22 mouse cellular contexts compared by ENCODE assay signal in genomic region chr15:94205309-94205893, GRCm38 (mm10).
DNase-seq lines count a peak whose midpoint lies in the region; ATAC-seq and TF ChIP-seq lines count a peak whose summit lies in the region.
"Had no signal": no experiment of that assay in that cellular context is flagged by ENCODE, and none has a peak within 500 bp of the region (broad histone marks: within the 10 kb centered on the region; RNA-seq: fewer than 3 reads in every experiment).

No protein-coding gene starts in this region.

- no peak overlapping the region for H3K27ac ChIP-seq in lung, embryonic 14.5 days (ENCODE audit: low read depth)
- H3K27ac ChIP-seq in CH12.LX (ENCODE audit: insufficient read depth, low read depth), result no peak overlapping the region
- H3K27ac ChIP-seq in embryonic facial prominence, embryonic 14.5 days (replicated peaks; ENCODE audit: low read depth, low read length), result no peak overlapping the region
- no peak overlapping the region for H3K27ac ChIP-seq in intestine, postnatal 0 days (ENCODE audit: low read depth, low read length)
- H3K27ac ChIP-seq: forebrain, embryonic 13.5 days; hindbrain, embryonic 14.5 days; limb, embryonic 13.5 days; liver, embryonic 14.5 days; neural tube, embryonic 15.5 days had no signal

- TF ChIP-seq EP300 in CH12.LX (IDR thresholded peaks at IDR 0.05; ENCODE audit: low read length), result no peak

- no peak for TF ChIP-seq CTCF in lung, embryonic 14.5 days (IDR thresholded peaks at IDR 0.05; ENCODE audit: low read depth)
- TF ChIP-seq CTCF in CH12.LX (conservative IDR thresholded peaks at IDR 0.05 in 1 of 2, IDR thresholded peaks at IDR 0.05 in 1 of 2; ENCODE audit: low read depth in 2 of 2, low read length in 2 of 2), result no peak
- TF ChIP-seq CTCF in intestine, postnatal 0 days (IDR thresholded peaks at IDR 0.05; ENCODE audit: low read depth), result no peak

- no peak overlapping the region for H3K4me3 ChIP-seq in lung, embryonic 14.5 days (ENCODE audit: low read depth, low read length)
- H3K4me3 ChIP-seq in CH12.LX (replicated peaks in 1 of 3; ENCODE audit: low read depth in 2 of 3, low read length in 2 of 3, poor library complexity in 1 of 3), result no peak overlapping the region
- H3K4me3 ChIP-seq in embryonic facial prominence, embryonic 14.5 days (ENCODE audit: low read depth, low read length), result no peak overlapping the region
- H3K4me3 ChIP-seq in intestine, postnatal 0 days (ENCODE audit: low read depth, low read length), result no peak overlapping the region
- H3K4me3 ChIP-seq: forebrain, embryonic 13.5 days; limb, embryonic 13.5 days; megakaryocyte, embryonic 14.5 days; neural tube, embryonic 15.5 days had no signal

- H3K27me3 ChIP-seq in lung, embryonic 14.5 days (ENCODE audit: insufficient read depth, low read length), result no peaks in the 10 kb centered on the region
- no peaks in the 10 kb centered on the region for H3K27me3 ChIP-seq in CH12.LX (replicated peaks)
- H3K27me3 ChIP-seq in embryonic facial prominence, embryonic 14.5 days (replicated peaks; ENCODE audit: control insufficient read depth, insufficient read depth, low read length), result no peaks in the 10 kb centered on the region
- no peaks in the 10 kb centered on the region for H3K27me3 ChIP-seq in intestine, postnatal 0 days (replicated peaks; ENCODE audit: control insufficient read depth, insufficient read depth, low read length)
- H3K27me3 ChIP-seq: forebrain, embryonic 13.5 days; limb, embryonic 13.5 days; megakaryocyte, embryonic 14.5 days; neural tube, embryonic 15.5 days; Patski had no signal

- in situ Hi-C loops in CH12.LX (cut with MboI; ENCODE audit: low pct_ligation_motif_present, low pct_unique_long_range_greater_than_20kb, low sequenced_read_pairs), result loop anchor here (25.0 kb wide), 2 partner anchors 468 to 618 kb away; partner anchors contain the start of gene Prickle1

- no peaks in the 10 kb centered on the region for H3K4me1 ChIP-seq in lung, embryonic 14.5 days (ENCODE audit: insufficient read depth)
- H3K4me1 ChIP-seq in CH12.LX (ENCODE audit: control insufficient read depth in 1 of 2, insufficient read depth in 2 of 2), result peaks cover 4 to 9% of the 10 kb centered on the region in 2 experiments; a peak in 3 of 4 replicates
- peaks cover 5% of the 10 kb centered on the region; the same call in 1 of the 2 replicates for H3K4me1 ChIP-seq in embryonic facial prominence, embryonic 14.5 days (ENCODE audit: control insufficient read depth, insufficient read depth, low read length)
- no peaks in the 10 kb centered on the region for H3K4me1 ChIP-seq in intestine, postnatal 0 days (replicated peaks; ENCODE audit: control insufficient read depth, insufficient read depth, low read length)
- H3K4me1 ChIP-seq: forebrain, embryonic 13.5 days; megakaryocyte, embryonic 14.5 days; neural tube, embryonic 15.5 days had no signal

- ATAC-seq in lung, embryonic 14.5 days (ENCODE audit: insufficient read depth), result peak; percentile 79
- ATAC-seq in embryonic facial prominence, embryonic 14.5 days (ENCODE audit: low read depth), result no peak
- no peak for ATAC-seq in intestine, postnatal 0 days
- ATAC-seq: forebrain, embryonic 13.5 days; Patski had no signal

- H3K9me3 ChIP-seq in lung, embryonic 14.5 days (ENCODE audit: low read depth, low read length), result no peaks in the 10 kb centered on the region
- peaks cover 7% of the 10 kb centered on the region for H3K9me3 ChIP-seq in CH12.LX (replicated peaks; ENCODE audit: low read length)
- no peaks in the 10 kb centered on the region for H3K9me3 ChIP-seq in embryonic facial prominence, embryonic 14.5 days (ENCODE audit: control insufficient read depth, low read length)
- no peaks in the 10 kb centered on the region for H3K9me3 ChIP-seq in intestine, postnatal 0 days (ENCODE audit: control insufficient read depth)
- H3K9me3 ChIP-seq: forebrain, embryonic 13.5 days; limb, embryonic 13.5 days; neural tube, embryonic 15.5 days had no signal

- peak; percentile 35 for DNase-seq in embryo, embryonic 10 days (ENCODE audit: low spot score)
- DNase-seq in embryo, embryonic 9.5 days (ENCODE audit: extremely low spot score), result no peak
- peak; percentile 69 for DNase-seq in lung, embryonic 14.5 days
- no peak for DNase-seq in lung, postnatal 36 days
- DNase-seq in CH12.LX (ENCODE audit: extremely low read depth), result peak; percentile 52
- DNase-seq in embryonic facial prominence, embryonic 14.5 days (ENCODE audit: low spot score), result peak; percentile 64
- no peak for DNase-seq in urinary bladder, adult 2 months (ENCODE audit: low spot score)
- DNase-seq: adrenal gland, adult 8-10 months; cerebellum, adult 9-10 months; heart, adult 18-20 months; heart, postnatal 36 days; midbrain, embryonic 14.5 days; right cerebral cortex, postnatal 14 days; thymus, postnatal 25 days had no signal

- H3K4me2 ChIP-seq in lung, embryonic 14.5 days, result no peak overlapping the region
- H3K4me2 ChIP-seq in CH12.LX (ENCODE audit: insufficient read depth, low read depth, poor library complexity, severe bottlenecking), result peak overlapping the region; percentile 67
- no peak overlapping the region for H3K4me2 ChIP-seq in embryonic facial prominence, embryonic 14.5 days (ENCODE audit: low read depth, low read length)
- H3K4me2 ChIP-seq in intestine, postnatal 0 days (replicated peaks; ENCODE audit: low read depth), result no peak overlapping the region
- H3K4me2 ChIP-seq: forebrain, embryonic 13.5 days; hindbrain, embryonic 14.5 days; limb, embryonic 13.5 days; neural tube, embryonic 15.5 days had no signal

- no peak overlapping the region for H3K9ac ChIP-seq in lung, embryonic 14.5 days
- no peak overlapping the region for H3K9ac ChIP-seq in CH12.LX (ENCODE audit: insufficient read depth, low read depth)
- no peak overlapping the region for H3K9ac ChIP-seq in embryonic facial prominence, embryonic 14.5 days (ENCODE audit: low read depth, low read length)
- H3K9ac ChIP-seq in intestine, postnatal 0 days (ENCODE audit: low read depth, low read length), result no peak overlapping the region
- H3K9ac ChIP-seq: forebrain, embryonic 13.5 days; hindbrain, embryonic 14.5 days; limb, embryonic 13.5 days; liver, embryonic 14.5 days; neural tube, embryonic 15.5 days had no signal

- WGBS in lung, embryonic 14.5 days, result 41% methylated on average over 11 of the region's 11 CpGs
- 29% methylated on average over 11 of the region's 11 CpGs for WGBS in embryonic facial prominence, embryonic 14.5 days
- WGBS in intestine, postnatal 0 days, result 72% methylated on average over 11 of the region's 11 CpGs

- dilution Hi-C loops in CH12.LX (cut with MboI; ENCODE audit: extremely low pct_ligation_motif_present, extremely low pct_unique_long_range_greater_than_20kb, low sequenced_read_pairs), result no loop called here

- H3K79me2 ChIP-seq in CH12.LX (replicated peaks; ENCODE audit: control insufficient read depth, extremely low read depth, insufficient read depth, poor library complexity, severe bottlenecking), result no peaks in the 10 kb centered on the region

- H3K36me3 ChIP-seq in lung, embryonic 14.5 days (ENCODE audit: insufficient read depth), result no peaks in the 10 kb centered on the region
- H3K36me3 ChIP-seq in CH12.LX (replicated peaks in 1 of 2; ENCODE audit: control insufficient read depth in 1 of 2, insufficient read depth in 1 of 2, low read length in 1 of 2), result no peaks in the 10 kb centered on the region
- no peaks in the 10 kb centered on the region for H3K36me3 ChIP-seq in embryonic facial prominence, embryonic 14.5 days (ENCODE audit: control insufficient read depth, insufficient read depth, low read length)
- no peaks in the 10 kb centered on the region for H3K36me3 ChIP-seq in intestine, postnatal 0 days (ENCODE audit: control insufficient read depth, insufficient read depth)
- H3K36me3 ChIP-seq: limb, embryonic 13.5 days; neural tube, embryonic 15.5 days had no signal

- TF ChIP-seq RAD21 in CH12.LX (IDR thresholded peaks at IDR 0.05; ENCODE audit: low read depth, low read length), result no peak

- no peak for TF ChIP-seq POLR2A in CH12.LX (IDR thresholded peaks at IDR 0.05; ENCODE audit: low read depth, low read length)

TF ChIP-seq in CH12.LX, 34 proteins besides CTCF, POLR2A, EP300 and RAD21:
- no peak for TF ChIP-seq NELFE (IDR thresholded peaks at IDR 0.05; ENCODE audit: low read depth, low read length)
- TF ChIP-seq TBP (conservative IDR thresholded peaks at IDR 0.05; ENCODE audit: low read depth, low read length), result no peak
- no peak for TF ChIP-seq JUN (IDR thresholded peaks at IDR 0.05; ENCODE audit: insufficient read depth, low read depth, low read length)
- TF ChIP-seq TCF12 (IDR thresholded peaks at IDR 0.05; ENCODE audit: low read depth, low read length), result 0 out of 2 replicates have a peak, but pooled peaks have one; percentile 35
- peak; percentile 82 for TF ChIP-seq ZNF384 (IDR thresholded peaks at IDR 0.05; ENCODE audit: low read depth, low read length)
- TF ChIP-seq IRF4 (IDR thresholded peaks at IDR 0.05; ENCODE audit: low read depth, low read length), result 0 out of 2 replicates have a peak, but pooled peaks have one; percentile 26
- TF ChIP-seq JUND (conservative IDR thresholded peaks at IDR 0.05; ENCODE audit: low read depth, low read length), result no peak
- no peak for TF ChIP-seq HCFC1 (IDR thresholded peaks at IDR 0.05; ENCODE audit: low read depth, low read length)
- TF ChIP-seq UBTF (IDR thresholded peaks at IDR 0.05; ENCODE audit: low read depth, low read length), result no peak
- TF ChIP-seq MAX (IDR thresholded peaks at IDR 0.05; ENCODE audit: low read length), result no peak
- no peak for TF ChIP-seq RCOR1 (conservative IDR thresholded peaks at IDR 0.05; ENCODE audit: low read depth, low read length)
- peak; percentile 71 for TF ChIP-seq BHLHE40 (IDR thresholded peaks at IDR 0.05; ENCODE audit: low read depth, low read length)
- TF ChIP-seq MYC (IDR thresholded peaks at IDR 0.05; ENCODE audit: low read depth, low read length), result no peak
- TF ChIP-seq ETS1 (conservative IDR thresholded peaks at IDR 0.05; ENCODE audit: low read depth, low read length), result peak; percentile 64; the same call in 1 of the 2 replicates
- peak; percentile 46; the same call in 1 of the 2 replicates for TF ChIP-seq ELF1 (IDR thresholded peaks at IDR 0.05; ENCODE audit: low read depth, low read length)
- TF ChIP-seq USF1 (IDR thresholded peaks at IDR 0.05; ENCODE audit: low read depth, low read length), result no peak

Comparison
In these comparisons a context has a peak if more than half of its experiments do, and no peak if none do; other contexts are left out.
1. DNase-seq: peak in embryo, embryonic 10 days (single experiment), lung, embryonic 14.5 days (single experiment), CH12.LX (single experiment) and embryonic facial prominence, embryonic 14.5 days (single experiment); none in embryo, embryonic 9.5 days (single experiment), lung, postnatal 36 days (single experiment) and urinary bladder, adult 2 months (single experiment).